Mouse (Mus musculus): Measurements from ENCODE around the gene Zdhhc15. TPM values are rescaled to one million over a fixed set of nuclear protein-coding genes. Genes with fewer than 3 reads are reported as not detected.

Gene Zdhhc15
- polyA plus RNA-seq, 1 experiment: 4.4 TPM

- TF ChIP-seq POLR2A (IDR thresholded peaks at IDR 0.05; ENCODE audit: borderline replicate concordance, extremely low read depth, insufficient read depth, insufficient read length, poor library complexity, severe bottlenecking): no peak
- TF ChIP-seq CTCF (IDR thresholded peaks at IDR 0.05; ENCODE audit: borderline replicate concordance, extremely low read depth, insufficient read depth, insufficient read length): no peak
Observed at GRCm38 (mm10) chrX:104542635-104543034, 128.2 kb downstream of the Zdhhc15 start.

GRCm38 (mm10) chrX:104501765-104502164 is 169.1 kb downstream of the Zdhhc15 start:
- no peak for TF ChIP-seq CTCF (IDR thresholded peaks at IDR 0.05; ENCODE audit: borderline replicate concordance, extremely low read depth, insufficient read depth, insufficient read length)
- no peak for TF ChIP-seq POLR2A (IDR thresholded peaks at IDR 0.05; ENCODE audit: borderline replicate concordance, extremely low read depth, insufficient read depth, insufficient read length, poor library complexity, severe bottlenecking)
- no peak for DNase-seq (ENCODE audit: low read depth)

More at GRCm38 (mm10) chrX:104542635-104543034, 128.2 kb downstream of the Zdhhc15 start:
- DNase-seq (ENCODE audit: low read depth): no peak

GRCm38 (mm10) chrX:104489626-104490355 is 181.1 kb downstream of the Zdhhc15 start:
- TF ChIP-seq CTCF (IDR thresholded peaks at IDR 0.05; ENCODE audit: borderline replicate concordance, extremely low read depth, insufficient read depth, insufficient read length): no peak
- no peak for TF ChIP-seq POLR2A (IDR thresholded peaks at IDR 0.05; ENCODE audit: borderline replicate concordance, extremely low read depth, insufficient read depth, insufficient read length, poor library complexity, severe bottlenecking)
- no peak for DNase-seq (ENCODE audit: low read depth)

GRCm38 (mm10) chrX:104488870-104489467 is 181.9 kb downstream of the Zdhhc15 start:
- TF ChIP-seq CTCF (IDR thresholded peaks at IDR 0.05; ENCODE audit: borderline replicate concordance, extremely low read depth, insufficient read depth, insufficient read length) (no peak), POLR2A (IDR thresholded peaks at IDR 0.05; ENCODE audit: borderline replicate concordance, extremely low read depth, insufficient read depth, insufficient read length, poor library complexity, severe bottlenecking) (no peak)
- DNase-seq (ENCODE audit: low read depth): no peak

- TF ChIP-seq CTCF (IDR thresholded peaks at IDR 0.05; ENCODE audit: borderline replicate concordance, extremely low read depth, insufficient read depth, insufficient read length): no peak
- TF ChIP-seq POLR2A (IDR thresholded peaks at IDR 0.05; ENCODE audit: borderline replicate concordance, extremely low read depth, insufficient read depth, insufficient read length, poor library complexity, severe bottlenecking): no peak
- no peak for DNase-seq (ENCODE audit: low read depth)
Observed at GRCm38 (mm10) chrX:104488036-104488435, 182.8 kb downstream of the Zdhhc15 start.

Other genes with a start within 250 kb of the Zdhhc15 start
- 4.1 and 5.4 TPM in 2 replicates for gene Uprt, start 188.2 kb downstream of the Zdhhc15 start, polyA plus RNA-seq (2012; rRNA removed)
- gene Magee2, start 186.2 kb upstream of the Zdhhc15 start, polyA plus RNA-seq (2012; rRNA removed): 11.2 and 13.2 TPM in 2 replicates

Measured in brain, embryonic 14.5 days (tissue).